Mouse (Mus musculus) myocyte (in vitro differentiated cells): ENCODE data around the gene Cgas.

Experiments
- CEBPB ChIP-seq: IDR thresholded peaks from 2 replicates; pipeline ENCODE4 v1.6.1; 2011; ENCODE audit warnings: mild to moderate bottlenecking, moderate library complexity; ENCODE audit not compliant: poor library complexity, insufficient read depth, severe bottlenecking
- E2F4 ChIP-seq: IDR thresholded peaks from one replicate; pipeline ENCODE4 v1.6.1; 2011; ENCODE audit warnings: mild to moderate bottlenecking, control low read depth, moderate library complexity; ENCODE audit not compliant: insufficient read depth
- MAX ChIP-seq: IDR thresholded peaks from one replicate; pipeline ENCODE4 v1.6.1; 2011; ENCODE audit warnings: low read depth, mild to moderate bottlenecking, control low read depth
- MYOD1 ChIP-seq, 3 experiments: IDR thresholded peaks; one replicate each; pipeline ENCODE4 v1.6.1; 2011; ENCODE audit warnings: control low read depth in 2 of 3, low read depth in 2 of 3, mild to moderate bottlenecking in 2 of 3, moderate library complexity in 1 of 3; ENCODE audit not compliant: insufficient read length in 2 of 3, control insufficient read depth in 1 of 3
- MYOG ChIP-seq, 3 experiments: IDR thresholded peaks; one replicate each; pipeline ENCODE4 v1.6.1; 2011; ENCODE audit warnings: control low read depth in 2 of 3, low read depth in 2 of 3, mild to moderate bottlenecking in 2 of 3; ENCODE audit not compliant: insufficient read length in 2 of 3, control insufficient read depth in 1 of 3, insufficient read depth in 1 of 3
- POLR2A ChIP-seq: IDR thresholded peaks from one replicate; pipeline ENCODE4 v1.6.1; 2011; ENCODE audit warnings: low read depth, mild to moderate bottlenecking, control low read depth, moderate library complexity; ENCODE audit not compliant: insufficient read length
- POLR2AphosphoS2 ChIP-seq: IDR thresholded peaks from one replicate; pipeline ENCODE4 v1.6.1; 2011; ENCODE audit warnings: low read depth, control low read depth; ENCODE audit not compliant: insufficient read length
- REST ChIP-seq: IDR thresholded peaks from one replicate; pipeline ENCODE4 v1.6.1; 2011; ENCODE audit warnings: mild to moderate bottlenecking, control low read depth, moderate library complexity; ENCODE audit not compliant: insufficient read depth, insufficient read length
- SRF ChIP-seq: IDR thresholded peaks from one replicate; pipeline ENCODE4 v1.6.1; 2011; ENCODE audit warnings: low read depth; ENCODE audit not compliant: control insufficient read depth, insufficient read length
- TCF12 ChIP-seq: IDR thresholded peaks from one replicate; pipeline ENCODE4 v1.6.1; 2011; ENCODE audit warnings: mild to moderate bottlenecking, control low read depth; ENCODE audit not compliant: poor library complexity, insufficient read depth, severe bottlenecking
- TCF3 ChIP-seq: IDR thresholded peaks from one replicate; pipeline ENCODE4 v1.6.1; 2011; ENCODE audit warnings: low read depth, control low read depth; ENCODE audit not compliant: insufficient read length
- USF1 ChIP-seq: IDR thresholded peaks from one replicate; pipeline ENCODE4 v1.6.1; 2011; ENCODE audit warnings: low read depth, mild to moderate bottlenecking, control low read depth, moderate library complexity

DNA sequence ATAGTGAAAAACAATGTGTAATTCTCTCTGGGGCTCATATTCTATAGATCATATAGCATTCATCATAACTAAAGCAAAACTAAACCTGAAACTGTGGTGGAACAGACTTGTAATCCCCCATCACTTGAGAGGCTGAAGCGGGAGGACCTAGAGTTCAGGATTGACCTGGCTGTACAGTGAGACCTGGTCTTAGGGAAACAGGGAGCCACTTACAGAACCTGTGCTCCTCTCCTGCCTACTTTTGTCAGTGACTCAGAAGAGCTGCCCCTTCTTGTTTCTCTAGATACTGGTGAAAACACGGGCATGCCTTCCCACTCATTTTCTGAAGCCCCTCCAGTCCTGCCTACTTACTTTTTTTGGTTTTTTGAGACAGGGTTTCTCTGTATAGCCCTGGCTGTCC is 31.2 kb upstream of the Cgas start:
- TF ChIP-seq MYOG (IDR thresholded peaks at IDR 0.05; ENCODE audit: control insufficient read depth in 1 of 3, insufficient read depth in 1 of 3, insufficient read length in 2 of 3, low read depth in 2 of 3), result no peak
- peak; percentile 58 for TF ChIP-seq POLR2AphosphoS2
- TF ChIP-seq E2F4, result no peak
- no peak for TF ChIP-seq TCF12
- no peak for TF ChIP-seq USF1
- TF ChIP-seq MAX, result no peak
- no peak for TF ChIP-seq POLR2A
- no peak for TF ChIP-seq CEBPB
- no peak for TF ChIP-seq SRF
- TF ChIP-seq MYOD1 (IDR thresholded peaks at IDR 0.05; ENCODE audit: control insufficient read depth in 1 of 3, insufficient read length in 2 of 3, low read depth in 2 of 3), result no peak
- no peak for TF ChIP-seq REST
- no peak for TF ChIP-seq TCF3
